Mouse (Mus musculus): ENCODE data around the gene Ferd3l. TPM values are rescaled to one million over a fixed set of nuclear protein-coding genes. Genes with fewer than 3 reads are reported as not detected.

Ferd3l gene
- not detected in 2 replicates for polyA plus RNA-seq (2012; rRNA removed; ENCODE audit: low replicate concordance)

GRCm38 (mm10) chr12:33928331-33929192 is at the start of gene Ferd3l:
TSS of gene Ferd3l (plus strand) at chr12:33928425.

GRCm38 (mm10) chr12:33957400-33958240 is 29.4 kb downstream of the Ferd3l start, which contains the start of gene Twist1:
TSS of gene Twist1 (plus strand) at chr12:33957671.

Other genes with a start within 250 kb of the Ferd3l start
- gene Twist1, start 29.2 kb downstream of the Ferd3l start, polyA plus RNA-seq (2012; rRNA removed; ENCODE audit: low replicate concordance), result 0.42 and 3.2 TPM in 2 replicates